Mouse (Mus musculus) liver, embryonic 13.5 days (tissue): Measurements from ENCODE around the gene Frem2. TPM values are rescaled to one million over a fixed set of nuclear protein-coding genes. Genes with fewer than 3 reads are reported as not detected.

Experiments used
- ATAC-seq: fragments of 200-750 bp; cut with Nextera tagmentation; 2 replicates; pipeline ENCODE4 v1.8.0; 2017; ENCODE audit warnings: low read depth, mild to moderate bottlenecking, moderate number of reproducible peaks, moderate library complexity
- DNase-seq: peaks from one replicate; pipeline ENCODE4 v3.0.0; 2022
- H3K27ac ChIP-seq: fragments of 300-500 bp; sonication (generic); 2 replicates; pipeline ENCODE4 v1.5.1; 2015; ENCODE audit warnings: moderate library complexity, mild to moderate bottlenecking, inconsistent platforms
- H3K27me3 ChIP-seq: fragments of 300-500 bp; sonication (generic); 2 replicates; pipeline ENCODE4 v1.6.1; 2015; ENCODE audit warnings: mild to moderate bottlenecking, inconsistent platforms
- H3K36me3 ChIP-seq: fragments of 300-500 bp; sonication (generic); 2 replicates; pipeline ENCODE4 v1.6.1; 2015; ENCODE audit warnings: mild to moderate bottlenecking, inconsistent platforms
- H3K4me1 ChIP-seq: fragments of 300-500 bp; sonication (generic); replicated peaks from 2 replicates; pipeline ENCODE4 v1.6.1; 2015; ENCODE audit warnings: inconsistent platforms
- H3K4me2 ChIP-seq: fragments of 300-500 bp; sonication (generic); 2 replicates; pipeline ENCODE4 v1.6.1; 2015; ENCODE audit warnings: inconsistent platforms, mild to moderate bottlenecking, moderate library complexity
- H3K4me3 ChIP-seq: fragments of 300-500 bp; sonication (generic); replicated peaks from 2 replicates; pipeline ENCODE4 v1.5.1; 2015; ENCODE audit warnings: mild to moderate bottlenecking, inconsistent platforms
- H3K9ac ChIP-seq: fragments of 300-500 bp; sonication (generic); 2 replicates; pipeline ENCODE4 v1.6.1; 2015; ENCODE audit warnings: mild to moderate bottlenecking, inconsistent platforms
- H3K9me3 ChIP-seq: fragments of 300-500 bp; sonication (generic); replicated peaks from 2 replicates; pipeline ENCODE4 v1.6.1; 2016; ENCODE audit warnings: inconsistent platforms
- WGBS: fragments of 180-500 bp; shearing (Covaris S2); methylation state at CpG from one replicate; pipeline ENCODE4 v1.1.7; 2015; ENCODE audit not compliant: insufficient replicate concordance; 5-methylcytosine and 5-hydroxymethylcytosine counted together
- polyA plus RNA-seq: library from polyadenylated mRNA; unstranded; fragments of >200 nt; fragmentation: Nextera tagmentation; extraction: Ambion mirVana; gene quantifications from 2 replicates; pipeline ENCODE4 v1.2.1, GENCODE M21; 2015

Gene Frem2
- polyA plus RNA-seq, 1 experiment from 2014 or later = 0.39 TPM

DNA sequence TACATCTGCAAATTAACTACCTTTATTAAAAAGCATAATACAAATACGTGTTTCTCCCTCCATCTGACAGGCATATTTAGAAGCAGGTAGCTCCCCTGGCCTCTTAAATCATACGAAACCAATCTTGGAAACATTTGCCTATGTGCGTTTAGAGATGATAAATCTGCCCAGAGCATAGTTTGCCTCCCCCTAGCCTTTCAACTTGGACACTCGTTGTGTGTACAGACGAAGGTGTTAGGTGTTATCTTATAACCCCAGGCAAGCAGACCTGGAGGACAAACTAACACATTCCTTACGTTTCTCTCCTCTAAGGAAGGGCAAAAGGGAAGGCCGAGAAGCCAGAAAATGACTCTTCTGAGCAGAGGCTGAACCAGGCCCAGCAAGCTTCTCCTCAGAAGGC lies 104.5 kb downstream of the Frem2 start:
- no peak for ATAC-seq
- WGBS = 46% methylated on average over 7 of the region's 7 CpGs
- Histone ChIP-seq H3K9me3 (no peaks in the 10 kb centered on the region), H3K27ac (no peak overlapping the region), H3K4me1 (no peaks in the 10 kb centered on the region), H3K9ac (no peak overlapping the region), H3K4me3 (no peak overlapping the region), H3K27me3 (no peaks in the 10 kb centered on the region), H3K4me2 (no peak overlapping the region), H3K36me3 (no peaks in the 10 kb centered on the region)
- DNase-seq = no peak

DNA sequence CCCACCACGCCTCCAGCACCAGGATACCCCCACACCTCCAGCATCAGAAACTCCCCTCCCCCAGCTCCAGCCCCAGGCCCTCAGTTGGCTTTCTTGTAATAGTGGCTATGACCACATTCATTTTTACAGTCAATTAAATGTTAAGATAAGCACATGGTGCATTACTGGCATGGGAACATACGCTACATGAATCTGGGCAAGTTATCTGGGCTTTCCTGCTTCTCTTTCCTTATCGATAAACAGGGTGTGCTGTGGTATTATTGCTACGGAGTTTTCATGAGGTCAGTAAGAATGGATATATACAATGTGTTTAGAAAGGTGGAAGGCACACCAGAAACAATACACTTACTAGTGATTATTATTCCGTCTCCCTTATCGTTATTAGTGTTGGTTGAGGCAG lies 125.1 kb downstream of the Frem2 start:
- no peaks in the 10 kb centered on the region for H3K27me3 ChIP-seq
- H3K4me2 ChIP-seq = no peak overlapping the region
- no peak overlapping the region for H3K9ac ChIP-seq
- H3K4me3 ChIP-seq = no peak overlapping the region
- no peaks in the 10 kb centered on the region for H3K36me3 ChIP-seq
- H3K27ac ChIP-seq = no peak overlapping the region
- WGBS = 45% methylated on average over 6 of the region's 6 CpGs
- ATAC-seq = no peak
- H3K4me1 ChIP-seq = no peaks in the 10 kb centered on the region
- no peak for DNase-seq
- no peaks in the 10 kb centered on the region for H3K9me3 ChIP-seq

- Histone ChIP-seq H3K27ac (no peak overlapping the region), H3K27me3 (no peaks in the 10 kb centered on the region), H3K4me3 (no peak overlapping the region), H3K9me3 (no peaks in the 10 kb centered on the region), H3K4me2 (no peak overlapping the region), H3K9ac (no peak overlapping the region), H3K4me1 (no peaks in the 10 kb centered on the region), H3K36me3 (no peaks in the 10 kb centered on the region)
- ATAC-seq = no peak
- 71% methylated on average over 6 of the region's 6 CpGs for WGBS
- DNase-seq = no peak
These were observed 126.8 kb downstream of the Frem2 start for GRCm38 (mm10) chr3:53530305-53530704.

GRCm38 (mm10) chr3:53525737-53526136 lies 131.4 kb downstream of the Frem2 start:
- 12% methylated on average over 21 of the region's 21 CpGs for WGBS
- H3K27me3 ChIP-seq = no peaks in the 10 kb centered on the region
- peak overlapping the region; percentile 18; the same call in 1 of the 2 replicates for H3K4me3 ChIP-seq
- ATAC-seq (no peak), DNase-seq (peak; percentile 18)
- peak overlapping the region; percentile 46 for H3K4me2 ChIP-seq
- H3K9ac ChIP-seq = no peak overlapping the region
- no peak overlapping the region for H3K27ac ChIP-seq
- H3K36me3 ChIP-seq = no peaks in the 10 kb centered on the region
- H3K4me1 ChIP-seq = no peaks in the 10 kb centered on the region
- H3K9me3 ChIP-seq = no peaks in the 10 kb centered on the region

GRCm38 (mm10) chr3:53522794-53523193 lies 134.4 kb downstream of the Frem2 start:
- no peak for ATAC-seq
- no peak overlapping the region for H3K4me3 ChIP-seq
- H3K27me3 ChIP-seq = no peaks in the 10 kb centered on the region
- DNase-seq = no peak
- no peaks in the 10 kb centered on the region for H3K4me1 ChIP-seq
- WGBS = 76% methylated on average over 10 of the region's 10 CpGs
- H3K4me2 ChIP-seq = no peak overlapping the region
- H3K9ac ChIP-seq = no peak overlapping the region
- H3K27ac ChIP-seq = no peak overlapping the region
- no peaks in the 10 kb centered on the region for H3K36me3 ChIP-seq
- no peaks in the 10 kb centered on the region for H3K9me3 ChIP-seq

- Histone ChIP-seq H3K4me1 (peaks cover 5% of the 10 kb centered on the region), H3K9me3 (no peaks in the 10 kb centered on the region), H3K9ac (no peak overlapping the region), H3K36me3 (no peaks in the 10 kb centered on the region), H3K4me3 (no peak overlapping the region), H3K4me2 (no peak overlapping the region), H3K27ac (no peak overlapping the region), H3K27me3 (no peaks in the 10 kb centered on the region)
- 45% methylated on average over 4 of the region's 4 CpGs for WGBS
- no peak for ATAC-seq
- DNase-seq = no peak
These were observed 142.7 kb downstream of the Frem2 start for GRCm38 (mm10) chr3:53514221-53515065.

GRCm38 (mm10) chr3:53513096-53513495 lies 144.1 kb downstream of the Frem2 start:
- Histone ChIP-seq H3K27ac (no peak overlapping the region), H3K4me2 (no peak overlapping the region), H3K4me3 (no peak overlapping the region), H3K9ac (no peak overlapping the region), H3K36me3 (no peaks in the 10 kb centered on the region), H3K9me3 (no peaks in the 10 kb centered on the region), H3K4me1 (peaks cover 5% of the 10 kb centered on the region), H3K27me3 (no peaks in the 10 kb centered on the region)
- peak; percentile 64 for ATAC-seq
- no peak for DNase-seq
- WGBS = 35% methylated on average over 5 of the region's 5 CpGs

DNA sequence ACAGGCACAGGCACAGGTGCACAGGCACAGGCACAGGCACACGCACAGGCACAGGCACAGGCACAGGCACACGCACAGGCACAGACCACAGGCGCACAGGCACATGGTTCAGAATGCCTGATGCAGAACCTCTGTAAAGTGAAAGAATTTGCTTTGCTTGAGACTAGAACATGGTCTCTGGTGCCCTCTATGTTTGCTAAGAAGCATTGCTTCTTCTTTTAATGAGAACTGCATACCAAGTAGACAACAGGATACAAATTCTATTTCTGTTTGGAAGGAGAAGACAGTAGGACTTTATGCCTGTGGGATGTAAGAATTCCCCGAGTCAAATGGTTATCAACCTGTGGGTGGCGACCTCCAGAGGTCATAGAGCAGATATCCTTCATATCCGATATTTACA lies 154.7 kb downstream of the Frem2 start:
- Histone ChIP-seq H3K27me3 (no peaks in the 10 kb centered on the region), H3K4me2 (no peak overlapping the region), H3K36me3 (no peaks in the 10 kb centered on the region), H3K27ac (no peak overlapping the region), H3K4me1 (no peaks in the 10 kb centered on the region), H3K4me3 (no peak overlapping the region), H3K9me3 (no peaks in the 10 kb centered on the region), H3K9ac (no peak overlapping the region)
- ATAC-seq = no peak
- 56% methylated on average over 6 of the region's 6 CpGs for WGBS
- DNase-seq = no peak

DNA sequence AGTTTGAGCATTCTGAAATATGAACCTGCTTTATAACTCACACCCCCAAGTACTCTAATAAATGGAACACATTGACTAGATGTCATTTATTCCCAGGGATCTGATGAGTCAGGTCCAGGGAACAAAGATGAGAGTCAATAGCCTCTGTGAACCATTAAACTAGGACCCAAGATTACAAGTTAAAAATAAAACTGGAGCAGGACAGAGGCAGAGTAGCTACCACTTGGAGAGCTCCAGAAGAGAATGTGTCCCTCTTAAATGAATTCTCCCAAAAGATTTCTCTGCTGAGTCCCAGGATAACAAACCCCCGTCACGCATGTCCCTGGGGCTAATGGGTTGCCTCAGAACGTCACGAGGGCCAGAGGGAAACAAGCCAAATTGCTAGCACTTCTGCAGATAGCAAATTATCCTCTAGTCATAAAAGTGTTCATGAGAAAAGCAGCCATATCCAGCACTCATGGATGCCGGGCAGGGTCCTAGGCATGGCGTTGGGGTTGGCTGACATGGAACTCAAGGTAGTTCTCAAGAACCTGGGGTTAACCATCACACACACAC lies 158.7 kb downstream of the Frem2 start:
- Histone ChIP-seq H3K27me3 (no peaks in the 10 kb centered on the region), H3K36me3 (no peaks in the 10 kb centered on the region), H3K4me2 (no peak overlapping the region), H3K9me3 (no peaks in the 10 kb centered on the region), H3K4me3 (no peak overlapping the region), H3K4me1 (no peaks in the 10 kb centered on the region), H3K9ac (no peak overlapping the region), H3K27ac (no peak overlapping the region)
- ATAC-seq (no peak), DNase-seq (no peak)
- 71% methylated on average over 6 of the region's 6 CpGs for WGBS

GRCm38 (mm10) chr3:53488353-53488752 lies 168.8 kb downstream of the Frem2 start, which contains the start of gene Stoml3:
Gene Stoml3, plus strand, starts transcription at chr3:53488653.
- ATAC-seq (no peak), DNase-seq (no peak)
- no peak within 1 kb of the TSS for H3K4me2 ChIP-seq
- no peaks in the 10 kb centered on the region for H3K27me3 ChIP-seq
- H3K4me3 ChIP-seq = no peak within 1 kb of the TSS
- no peaks in the 10 kb centered on the region for H3K36me3 ChIP-seq
- WGBS = 66% methylated on average over 6 of the region's 6 CpGs
- no peaks in the 10 kb centered on the region for H3K9me3 ChIP-seq
- H3K4me1 ChIP-seq = peaks cover 15% of the 10 kb centered on the region
- no peak within 1 kb of the TSS for H3K9ac ChIP-seq
- H3K27ac ChIP-seq = no peak within 1 kb of the TSS

DNA sequence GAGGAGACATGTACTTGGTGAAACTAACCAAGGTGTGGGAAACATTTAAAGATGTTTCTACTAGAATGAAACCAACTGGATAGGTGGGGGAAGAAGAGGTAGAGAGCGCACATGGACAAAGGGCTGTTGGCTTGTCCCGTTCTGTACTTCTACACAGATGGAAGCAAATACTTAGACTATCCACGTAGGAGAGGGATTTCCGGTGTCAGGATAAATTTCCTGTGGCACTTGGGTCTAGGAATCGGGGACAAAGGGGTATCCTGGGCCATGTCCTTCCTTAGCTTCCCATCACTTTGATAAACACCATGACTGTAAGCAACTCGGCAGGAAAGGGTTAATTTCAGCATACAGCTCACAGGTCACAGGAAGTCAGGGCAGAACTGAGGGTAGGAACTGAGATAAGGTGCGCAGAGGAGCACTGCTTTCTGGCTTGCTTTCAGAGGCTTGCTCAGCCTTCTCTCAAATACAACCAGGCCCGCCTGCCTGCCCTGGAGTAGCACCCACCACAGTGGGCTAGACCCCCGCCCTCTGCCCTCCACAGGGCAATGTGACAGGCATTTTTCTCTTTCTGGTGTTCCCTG lies 170.1 kb downstream of the Frem2 start:
- ATAC-seq = peak; percentile 51; the same call in 1 of the 2 replicates
- H3K9me3 ChIP-seq = no peaks in the 10 kb centered on the region
- H3K4me2 ChIP-seq = no peak overlapping the region
- H3K27me3 ChIP-seq = no peaks in the 10 kb centered on the region
- peaks cover 15% of the 10 kb centered on the region for H3K4me1 ChIP-seq
- DNase-seq = no peak
- H3K4me3 ChIP-seq = no peak overlapping the region
- H3K36me3 ChIP-seq = peaks cover 3% of the 10 kb centered on the region
- no peak overlapping the region for H3K9ac ChIP-seq
- no peak overlapping the region; the same call in 1 of the 2 replicates for H3K27ac ChIP-seq
- WGBS = 29% methylated on average over 9 of the region's 9 CpGs
